Mouse (Mus musculus) B cell, adult 2 months (primary cell): ENCODE results near the gene Eya3.
"Not testable (repeated sequence)": the region's sequence is repeated elsewhere in the genome, so short reads cannot be mapped to it uniquely, and the experiment has no call there.

Source experiments
- DNase-seq, 2 experiments: peaks; one replicate each; pipeline ENCODE4 v3.0.0; 2022

The Eya3 gene

GRCm38 (mm10) chr4:132743992-132744911 is 105.5 kb downstream of the Eya3 start:
- no peak for DNase-seq

GRCm38 (mm10) chr4:132746911-132747517 is 108.2 kb downstream of the Eya3 start:
- DNase-seq, result no peak

- peak; percentile 63 to 64 for DNase-seq
Measured at GRCm38 (mm10) chr4:132747664-132748259, 109.0 kb downstream of the Eya3 start.

- DNase-seq, result no peak
Measured at GRCm38 (mm10) chr4:132748778-132749177, 110.0 kb downstream of the Eya3 start.

GRCm38 (mm10) chr4:132749258-132749982 is 110.6 kb downstream of the Eya3 start:
- no peak for DNase-seq

- DNase-seq, result no peak
Measured at GRCm38 (mm10) chr4:132752992-132753391, 114.2 kb downstream of the Eya3 start.

- DNase-seq, result peak; percentile 35 to 38
Measured at GRCm38 (mm10) chr4:132756974-132757373, 118.2 kb downstream of the Eya3 start, which contains the start of gene Smpdl3b. Gene Smpdl3b, minus strand, starts transcription at chr4:132757252.

GRCm38 (mm10) chr4:132757633-132758351 is 119.0 kb downstream of the Eya3 start:
- DNase-seq, result no peak

- DNase-seq, result peak in 1 of 2 experiments; percentile 8
Measured at GRCm38 (mm10) chr4:132760296-132760695, 121.5 kb downstream of the Eya3 start.

- no peak for DNase-seq
Measured at GRCm38 (mm10) chr4:132762602-132763001, 123.8 kb downstream of the Eya3 start.

GRCm38 (mm10) chr4:132763125-132763524 is 124.3 kb downstream of the Eya3 start:
- not testable (repeated sequence) for DNase-seq

GRCm38 (mm10) chr4:132767914-132768876 is 129.4 kb downstream of the Eya3 start, which contains the start of gene Rpa2:
Gene Rpa2, plus strand, starts transcription at chr4:132768332.
- peak; percentile 93 to 95 for DNase-seq

GRCm38 (mm10) chr4:132771776-132772175 is 133.0 kb downstream of the Eya3 start:
- no peak for DNase-seq
